In genomic region chr15:85207763-85208162, GRCm38 (mm10) we compare ENCODE assay signal across 9 mouse cellular contexts. TPM values are rescaled to one million over a fixed set of nuclear protein-coding genes. Genes with fewer than 3 reads are reported as not detected.
A peak's percentile ranks its signal among the peaks of the same experiment; 100 is the strongest.
DNase-seq lines count a peak whose midpoint lies in the region; ATAC-seq and TF ChIP-seq lines count a peak whose summit lies in the region.
"Had no signal": no experiment of that assay in that cellular context is flagged by ENCODE, and none has a peak within 500 bp of the region (broad histone marks: within the 10 kb centered on the region; RNA-seq: fewer than 3 reads in every experiment).

No protein-coding gene starts in this region.

- no peak for ATAC-seq in intestine, embryonic 14.5 days (replicated peaks; ENCODE audit: low FRiP score, low TSS enrichment, low read depth)
- no peak for ATAC-seq in limb, embryonic 14.5 days (ENCODE audit: low FRiP score, low read depth)
- ATAC-seq in megakaryocyte-erythroid progenitor cell, adult 5-6 weeks (replicated peaks; ENCODE audit: low FRiP score, low TSS enrichment, poor library complexity, severe bottlenecking), result no peak

- H3K4me3 ChIP-seq in intestine, embryonic 14.5 days (ENCODE audit: low read depth, low read length), result peak overlapping the region; percentile 67
- peak overlapping the region; percentile 72 for H3K4me3 ChIP-seq in limb, embryonic 14.5 days (replicated peaks; ENCODE audit: low read length)
- H3K4me3 ChIP-seq: megakaryocyte, embryonic 14.5 days had no signal

- peak overlapping the region; percentile 87 for H3K9ac ChIP-seq in intestine, embryonic 14.5 days (ENCODE audit: low read length)
- peak overlapping the region; percentile 88 for H3K9ac ChIP-seq in limb, embryonic 14.5 days (ENCODE audit: low read depth, low read length, severe bottlenecking)

- no peaks in the 10 kb centered on the region for H3K27me3 ChIP-seq in intestine, embryonic 14.5 days (replicated peaks; ENCODE audit: control insufficient read depth, insufficient read depth, low read length)
- H3K27me3 ChIP-seq in limb, embryonic 14.5 days (ENCODE audit: control insufficient read depth, insufficient read depth, low read length), result no peaks in the 10 kb centered on the region

- peak; percentile 43 for DNase-seq in adrenal gland, postnatal 14 days
- no peak for DNase-seq in adrenal gland, adult 18-20 months (ENCODE audit: low spot score in 2 of 2)
- peak; percentile 20 for DNase-seq in ZHBTc4 (ENCODE audit: low read depth, low spot score)
- DNase-seq in gastrocnemius, postnatal 25 days, result peak; percentile 68
- peak; percentile 66 for DNase-seq in intestine, embryonic 14.5 days (ENCODE audit: low spot score)
- DNase-seq in limb, embryonic 14.5 days (ENCODE audit: low spot score), result peak; percentile 71
- peak; percentile 44 for DNase-seq in ovary, postnatal 14 days (ENCODE audit: low spot score)

- H3K9me3 ChIP-seq in intestine, embryonic 14.5 days (ENCODE audit: control insufficient read depth, low read length), result peaks cover 5% of the 10 kb centered on the region; the same call in 1 of the 2 replicates
- no peaks in the 10 kb centered on the region; the same call in 1 of the 2 replicates for H3K9me3 ChIP-seq in limb, embryonic 14.5 days (ENCODE audit: control insufficient read depth, low read length)

- peak overlapping the region; percentile 54 for H3K4me2 ChIP-seq in intestine, embryonic 14.5 days (ENCODE audit: low read length)
- H3K4me2 ChIP-seq in limb, embryonic 14.5 days (replicated peaks; ENCODE audit: low read depth, low read length, severe bottlenecking), result peak overlapping the region; percentile 60

- TF ChIP-seq POLR2A in limb, embryonic 14.5 days (IDR thresholded peaks at IDR 0.05; ENCODE audit: borderline replicate concordance, extremely low read depth, insufficient read depth, insufficient read length), result peak; percentile 37; the same call in 1 of the 2 replicates

- peaks cover 22% of the 10 kb centered on the region for H3K4me1 ChIP-seq in intestine, embryonic 14.5 days (replicated peaks; ENCODE audit: control insufficient read depth, insufficient read depth, low read length)
- H3K4me1 ChIP-seq in limb, embryonic 14.5 days (ENCODE audit: control insufficient read depth, insufficient read depth, low read length), result peaks cover 31% of the 10 kb centered on the region; the same call in 1 of the 2 replicates

- H3K36me3 ChIP-seq in intestine, embryonic 14.5 days (ENCODE audit: control insufficient read depth, insufficient read depth, low read length), result peaks cover 13% of the 10 kb centered on the region
- H3K36me3 ChIP-seq in limb, embryonic 14.5 days (ENCODE audit: control insufficient read depth, insufficient read depth, low read length), result peaks cover 20% of the 10 kb centered on the region

- 9% methylated on average over 2 of the region's 2 CpGs for WGBS in intestine, embryonic 14.5 days
- 0% methylated on average over 2 of the region's 2 CpGs for WGBS in limb, embryonic 14.5 days

- peak overlapping the region; percentile 93 for H3K27ac ChIP-seq in intestine, embryonic 14.5 days (ENCODE audit: low read depth)
- peak overlapping the region; percentile 85 for H3K27ac ChIP-seq in limb, embryonic 14.5 days (replicated peaks; ENCODE audit: low read depth, low read length)

RNA-seq across cellular contexts. Expression of gene Fbln1, which starts 2.0 kb away (rescaled TPM):
- 45.3 and 47.0 TPM in 2 replicates for total RNA-seq in adrenal gland, postnatal 14 days (2021)
- 10 to 100 TPM; 29.0 to 32.9 TPM for total RNA-seq in adrenal gland, adult 18-20 months (2021)
- total RNA-seq in gastrocnemius, postnatal 25 days (2021), result 1 to 10 TPM; 8.5 to 9.0 TPM
- polyA plus RNA-seq in intestine, embryonic 14.5 days (2014; fragmentation: Nextera tagmentation; extraction: Ambion mirVana), result 236 and 255 TPM in 2 replicates
- polyA plus RNA-seq in limb, embryonic 14.5 days (2012; rRNA removed), result 255 and 292 TPM in 2 replicates
- 265 and 288 TPM in 2 replicates for polyA plus RNA-seq in limb, embryonic 14.5 days (2014; fragmentation: Nextera tagmentation; extraction: Ambion mirVana)
- total RNA-seq in megakaryocyte-erythroid progenitor cell, adult 5-6 weeks (2014; fragmentation: Nextera tagmentation), result not detected in 2 replicates
- not detected in 2 replicates for total RNA-seq in megakaryocyte-erythroid progenitor cell, adult 5-6 weeks (2017)

Comparison
In these comparisons a context has a peak if more than half of its experiments do, and no peak if none do; other contexts are left out.
1. DNase-seq: peak in adrenal gland, postnatal 14 days (single experiment), ZHBTc4 (single experiment), gastrocnemius, postnatal 25 days (single experiment), intestine, embryonic 14.5 days (single experiment), limb, embryonic 14.5 days (single experiment) and ovary, postnatal 14 days (single experiment); none in adrenal gland, adult 18-20 months (0 of 2).
2. RNA of gene Fbln1, which starts 2.0 kb away (total RNA-seq): 45.3 to 47.0 TPM in adrenal gland, postnatal 14 days, 29.0 to 32.9 TPM in adrenal gland, adult 18-20 months and 8.5 to 9.0 TPM in gastrocnemius, postnatal 25 days; not detected in megakaryocyte-erythroid progenitor cell, adult 5-6 weeks; every median in the first group is over 4 times any median in the second.